Mouse (Mus musculus) cerebellum, adult 11-12 months (tissue): Measurements from ENCODE around the gene Scamp4.

ENCODE experiments used
- DNase-seq: peaks from one replicate; pipeline ENCODE4 v3.0.0; 2022

The Scamp4 gene

GRCm38 (mm10) chr10:80656130-80656862, 53.6 kb downstream of the Scamp4 start:
- DNase-seq: peak; percentile 97

GRCm38 (mm10) chr10:80656863-80657623, 54.4 kb downstream of the Scamp4 start, which contains the start of gene Btbd2:
Gene Btbd2 (minus strand): TSS chr10:80657071.
- no peak for DNase-seq

GRCm38 (mm10) chr10:80658194-80658840, 55.6 kb downstream of the Scamp4 start:
- DNase-seq: no peak

- DNase-seq: no peak
Observed at GRCm38 (mm10) chr10:80658841-80659202, 56.1 kb downstream of the Scamp4 start.

- DNase-seq: peak; percentile 66
Observed at GRCm38 (mm10) chr10:80659213-80659612, 56.5 kb downstream of the Scamp4 start.

- DNase-seq: no peak
Observed at GRCm38 (mm10) chr10:80661149-80661548, 58.5 kb downstream of the Scamp4 start.

GRCm38 (mm10) chr10:80663485-80664196, 61.0 kb downstream of the Scamp4 start:
- DNase-seq: no peak

GRCm38 (mm10) chr10:80664197-80665015, 61.7 kb downstream of the Scamp4 start:
- DNase-seq: peak; percentile 86

GRCm38 (mm10) chr10:80665016-80665380, 62.3 kb downstream of the Scamp4 start:
- peak; percentile 68 for DNase-seq
